Mouse (Mus musculus) large intestine, adult 2 months (tissue): Measurements from ENCODE around the gene Dock2. TPM values are rescaled to one million over a fixed set of nuclear protein-coding genes. Genes with fewer than 3 reads are reported as not detected.

Source experiments
- DNase-seq: peaks from one replicate; pipeline ENCODE4 v3.0.0-alpha.2; 2012; ENCODE audit warnings: low read depth, low spot score
- WGBS: fragments of 180-500 bp; shearing (Covaris S2); methylation state at CpG from one replicate; pipeline ENCODE4 v1.1.7; 2018; 5-methylcytosine and 5-hydroxymethylcytosine counted together
- polyA plus RNA-seq: library from polyadenylated mRNA; depleted of rRNA; stranded (reverse); fragments of >200 nt; gene quantifications from 2 replicates; pipeline ENCODE4 v1.2.3, GENCODE M21; 2012

Gene Dock2
- polyA plus RNA-seq, 1 experiment = 3.0 TPM

DNA sequence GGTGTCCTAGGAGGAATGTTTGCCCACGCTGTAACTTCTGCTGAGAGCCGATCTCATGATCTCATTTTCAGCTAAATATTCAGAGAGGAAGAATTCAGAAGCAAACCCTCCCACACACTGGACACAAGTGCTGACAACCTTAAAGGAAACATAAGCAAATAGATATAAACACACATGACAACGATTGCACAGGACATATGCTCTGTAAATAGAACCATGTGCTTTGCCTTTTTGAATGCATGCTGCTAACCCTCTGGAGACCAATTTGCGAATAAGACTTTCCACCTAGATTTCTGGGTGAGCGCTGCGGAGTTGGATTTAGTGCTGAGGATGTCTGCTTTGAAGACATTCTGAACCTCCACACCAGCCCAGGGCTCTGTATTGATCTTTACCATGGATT is 79.8 kb downstream of the Dock2 start:
- WGBS = 56% methylated on average over 6 of the region's 6 CpGs
- no peak for DNase-seq

DNA sequence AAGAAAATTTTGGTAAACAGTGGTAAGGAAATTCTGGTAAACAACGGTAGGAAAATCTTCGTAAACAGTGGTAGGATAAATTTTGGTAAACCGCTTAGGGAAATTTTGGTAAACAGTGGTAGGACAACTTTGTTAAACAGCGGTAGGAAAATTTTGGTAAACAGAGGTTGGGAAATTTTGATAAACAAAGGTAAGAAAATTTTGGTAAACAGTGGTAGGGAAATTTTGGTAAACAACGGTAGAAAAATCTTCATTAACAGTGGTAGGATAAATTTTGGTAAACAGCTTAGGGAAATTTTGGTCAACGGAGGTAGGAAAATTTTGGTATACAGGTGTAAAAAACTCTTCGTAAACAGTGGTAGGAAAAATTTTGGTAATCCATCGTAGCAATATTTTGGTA is 101.9 kb downstream of the Dock2 start:
- DNase-seq = peak; percentile 43
- 51% methylated on average over 8 of the region's 8 CpGs for WGBS

DNA sequence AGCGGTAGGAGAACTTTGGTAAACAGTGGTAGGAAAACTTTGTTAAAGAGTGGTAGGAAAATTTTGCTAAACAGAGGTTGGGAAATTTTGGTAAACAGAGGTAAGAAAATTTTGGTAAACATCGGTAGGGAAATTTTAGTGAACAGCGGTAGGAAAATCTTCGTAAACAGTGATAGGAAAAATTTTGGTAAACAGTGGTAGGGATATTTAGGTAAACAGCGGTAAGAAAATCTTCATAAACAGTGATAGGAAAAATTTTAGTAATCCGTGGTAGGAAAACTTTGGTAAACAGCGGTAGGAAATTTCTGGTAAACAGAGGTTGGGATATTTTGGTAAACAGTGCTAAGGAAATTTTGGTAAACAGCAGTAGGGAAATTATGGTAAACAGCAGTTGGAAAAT is 239.1 kb downstream of the Dock2 start:
- DNase-seq = peak; percentile 3
- 68% methylated on average over 7 of the region's 7 CpGs for WGBS

DNA sequence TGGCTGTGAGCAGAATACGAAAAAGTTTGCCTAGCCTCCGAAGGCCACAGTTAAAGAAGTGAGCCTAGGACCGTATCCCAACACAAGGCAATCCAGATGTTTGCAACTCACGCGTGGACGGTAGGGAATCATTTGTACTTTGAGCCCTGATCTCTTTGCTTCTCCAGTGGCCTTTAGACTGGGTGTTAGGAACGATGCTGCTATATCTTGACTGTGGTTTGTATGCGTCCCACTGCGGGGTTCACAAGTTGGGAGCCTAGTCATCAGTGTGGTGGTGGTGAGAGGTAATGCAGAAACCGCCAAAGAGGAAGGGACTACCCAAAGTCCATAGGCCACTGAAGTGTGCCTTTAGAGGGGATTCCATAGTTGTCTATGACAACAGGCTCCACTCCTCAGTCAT is 251.6 kb downstream of the Dock2 start:
- 90% methylated on average over 10 of the region's 10 CpGs for WGBS

DNA sequence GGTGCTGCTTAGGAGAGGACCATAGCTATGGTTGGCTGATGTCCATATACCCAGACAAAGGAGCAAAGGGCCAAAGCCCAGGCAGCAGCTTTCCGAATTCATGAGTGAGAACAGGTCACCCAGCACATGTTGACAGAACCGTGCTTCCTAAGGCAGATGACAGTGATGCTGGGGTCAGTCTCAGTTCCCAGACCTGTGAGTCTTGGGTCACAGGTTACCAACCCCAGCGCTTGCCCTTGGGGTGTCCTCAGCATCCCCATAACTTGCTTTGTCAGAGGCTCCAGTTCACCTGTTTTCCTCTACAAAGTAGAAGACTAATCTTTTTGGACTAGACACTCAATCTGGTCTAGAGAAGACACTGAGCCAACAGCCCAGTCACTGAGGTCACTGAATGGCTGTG is 252.7 kb downstream of the Dock2 start:
- DNase-seq = no peak

More for the DNA sequence above, 251.6 kb downstream of the Dock2 start:
- no peak for DNase-seq

DNA sequence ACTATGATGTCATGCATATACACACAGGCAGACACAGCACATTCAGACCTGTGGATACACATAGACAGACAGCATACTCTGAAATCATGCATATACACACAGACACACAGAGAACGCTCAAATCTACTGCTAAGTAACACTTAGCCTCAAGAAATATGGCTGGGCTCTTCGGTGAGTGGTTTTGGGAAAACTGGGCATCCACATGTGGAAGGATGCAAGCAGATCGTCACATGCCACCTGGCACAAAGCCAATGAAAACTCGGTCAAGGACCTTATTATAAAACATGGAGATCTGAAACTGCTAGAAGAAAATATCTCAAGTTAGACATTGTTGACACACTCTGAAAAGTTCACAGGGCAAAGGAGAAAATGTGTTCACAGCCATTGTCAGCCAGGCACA is 255.7 kb downstream of the Dock2 start:
- 75% methylated on average over 4 of the region's 4 CpGs for WGBS
- DNase-seq = no peak

More for the DNA sequence above, 252.7 kb downstream of the Dock2 start:
- 89% methylated on average over 3 of the region's 3 CpGs for WGBS

DNA sequence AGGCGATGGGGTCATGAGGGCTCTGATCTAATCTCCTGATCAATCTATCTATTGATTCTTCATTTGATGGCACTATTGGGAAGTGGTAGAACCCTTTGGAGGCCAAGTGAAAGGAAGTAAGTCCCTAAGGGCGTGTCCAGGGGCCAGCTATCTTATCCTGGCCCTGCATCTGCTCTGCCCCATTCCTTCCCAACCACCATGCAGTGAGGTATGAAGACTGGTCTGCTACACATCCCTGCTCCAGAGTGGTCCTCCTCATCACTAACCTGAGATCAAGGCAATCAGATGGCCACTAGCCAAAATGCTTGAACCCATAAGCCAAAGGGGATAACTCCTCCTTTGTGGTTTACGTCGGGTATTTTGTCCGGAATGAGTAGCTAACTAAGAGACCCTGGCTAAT is 256.5 kb downstream of the Dock2 start:
- 81% methylated on average over 5 of the region's 5 CpGs for WGBS
- no peak for DNase-seq

DNA sequence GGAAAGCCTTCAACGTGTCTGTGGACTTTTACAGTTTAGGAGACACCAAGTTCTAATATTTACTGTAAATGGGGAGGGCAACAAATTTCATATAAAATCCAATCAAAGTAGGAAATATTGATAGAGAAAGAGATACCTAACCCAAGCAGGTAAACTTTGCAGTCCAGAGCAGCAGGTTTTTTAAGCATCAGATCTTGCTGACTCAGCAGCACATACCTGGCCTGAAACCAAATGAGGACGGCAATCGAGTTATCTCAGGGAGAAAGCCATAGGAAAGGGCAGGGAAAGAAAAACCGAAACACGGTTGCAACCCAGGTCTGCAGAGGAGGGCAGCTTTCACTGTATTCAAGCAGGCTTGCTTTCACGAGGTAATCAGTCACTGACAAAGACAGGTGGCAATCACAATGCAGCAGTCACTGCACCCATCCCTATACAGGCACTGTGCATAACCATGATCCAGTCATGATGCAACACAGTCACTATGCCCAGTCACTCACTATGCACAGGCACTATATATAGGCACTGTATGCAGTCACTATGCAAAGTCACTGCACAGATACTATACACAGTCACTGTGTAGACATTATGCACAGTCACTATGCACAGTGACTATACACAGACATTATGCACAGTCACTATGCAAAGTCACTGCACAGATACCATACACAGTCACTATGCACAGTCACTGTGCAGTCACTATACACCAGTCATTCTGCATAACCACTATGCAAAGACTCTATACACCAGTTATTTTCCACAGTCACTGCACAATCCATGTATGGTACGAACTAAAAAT is 258.4 kb downstream of the Dock2 start:
- no peak for DNase-seq
- WGBS = 62% methylated on average over 7 of the region's 7 CpGs

DNA sequence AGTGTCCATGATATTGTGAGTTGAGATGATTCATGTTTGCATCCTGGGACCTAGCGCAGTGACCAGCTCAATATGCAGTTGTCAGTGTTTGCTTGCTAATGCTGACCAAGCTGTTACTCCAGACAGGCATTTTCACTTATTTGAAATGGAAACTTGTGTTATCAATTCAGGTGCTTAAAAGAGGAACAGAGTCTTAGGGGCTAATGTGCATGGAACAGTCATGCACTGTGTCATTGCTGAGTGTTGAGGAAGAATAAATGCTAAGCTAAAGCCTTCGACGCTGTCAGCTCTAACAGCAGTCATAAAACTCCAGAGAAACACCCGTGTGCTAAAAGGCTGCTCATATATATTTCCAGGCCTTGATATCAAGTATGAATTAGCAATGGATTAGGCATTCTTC is 259.1 kb downstream of the Dock2 start:
- DNase-seq = no peak
- 65% methylated on average over 4 of the region's 4 CpGs for WGBS

DNA sequence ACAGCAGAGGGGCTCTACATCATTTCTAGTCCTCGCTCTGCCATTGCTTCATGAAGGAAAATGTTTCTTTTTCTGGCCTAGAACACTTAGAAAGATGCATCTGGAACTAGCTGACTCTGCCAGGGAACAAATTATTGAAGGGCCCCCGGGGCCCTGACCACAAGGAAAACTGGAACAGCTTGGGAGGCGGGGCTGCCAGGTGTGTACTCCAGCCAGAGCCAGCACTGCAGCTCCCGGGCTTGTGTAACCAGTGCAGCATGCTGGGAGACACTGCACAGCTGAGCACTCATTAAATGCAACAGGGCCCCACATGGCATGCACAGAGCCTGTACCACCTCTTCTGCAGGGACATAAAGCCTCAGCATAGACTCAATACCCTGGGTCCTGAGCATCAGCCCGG is 265.1 kb downstream of the Dock2 start:
- no peak for DNase-seq
- 40% methylated on average over 5 of the region's 5 CpGs for WGBS

DNA sequence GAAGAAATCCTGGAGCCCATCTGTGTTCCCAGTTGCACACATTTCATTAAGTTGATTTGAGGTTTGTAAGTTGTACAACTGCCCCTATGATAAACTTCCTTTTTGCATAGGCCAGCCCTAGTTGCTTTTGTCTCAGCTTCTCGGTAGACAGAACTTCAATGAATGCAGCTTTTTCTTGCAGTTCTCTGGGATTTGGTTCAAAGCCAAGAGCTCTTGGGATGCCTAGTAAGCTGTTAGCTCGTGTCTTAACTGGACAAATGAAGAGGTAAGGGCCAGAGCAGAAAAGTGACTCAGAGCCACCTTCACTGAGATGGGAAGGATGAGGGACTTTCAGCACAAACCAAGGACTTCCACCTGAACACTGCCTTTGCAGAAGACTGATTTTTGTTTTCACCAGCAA is 266.7 kb downstream of the Dock2 start:
- WGBS = 35% methylated on average over 2 of the region's 2 CpGs
- no peak for DNase-seq

DNA sequence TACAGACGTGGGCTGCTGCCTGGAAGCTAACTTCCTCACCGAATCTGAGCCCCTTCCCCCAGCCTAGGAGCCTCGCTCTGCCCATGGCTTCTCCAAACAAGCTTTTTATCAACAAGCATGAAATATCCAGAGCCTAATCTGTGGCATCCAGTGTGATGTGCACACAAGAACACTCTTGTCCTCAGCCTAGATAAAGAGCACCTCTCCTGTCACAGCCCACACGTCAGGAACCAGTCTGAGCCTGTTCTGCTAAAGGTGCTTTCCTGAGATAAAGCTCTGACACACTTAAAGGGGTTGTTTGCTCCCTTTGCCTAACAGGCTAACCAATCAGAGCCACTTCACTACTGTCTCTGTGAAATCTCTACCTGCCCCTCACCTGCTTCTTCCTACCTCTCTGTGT is 268.4 kb downstream of the Dock2 start:
- no peak for DNase-seq
- 32% methylated on average over 4 of the region's 4 CpGs for WGBS

DNA sequence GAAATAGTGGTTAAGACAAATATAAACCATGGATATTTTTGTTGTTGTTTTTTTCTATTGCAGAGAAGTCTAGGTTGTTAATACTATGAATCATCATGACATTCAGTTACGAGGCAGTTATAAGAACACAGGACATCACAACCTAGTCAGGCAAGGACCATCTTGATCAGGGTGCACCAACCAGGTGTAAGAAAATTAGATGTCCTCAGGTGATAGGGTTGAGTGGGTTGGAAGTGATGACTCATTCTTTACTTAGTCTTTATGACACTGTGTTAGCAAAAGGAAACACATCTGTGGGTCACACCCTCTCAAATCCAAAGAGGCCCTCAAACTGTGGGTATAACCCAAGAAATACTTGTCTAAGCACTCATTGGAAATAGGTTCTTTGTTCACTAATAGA is 277.3 kb downstream of the Dock2 start:
- WGBS = 60% methylated on average over 1 of the region's 1 CpGs
- no peak for DNase-seq

DNA sequence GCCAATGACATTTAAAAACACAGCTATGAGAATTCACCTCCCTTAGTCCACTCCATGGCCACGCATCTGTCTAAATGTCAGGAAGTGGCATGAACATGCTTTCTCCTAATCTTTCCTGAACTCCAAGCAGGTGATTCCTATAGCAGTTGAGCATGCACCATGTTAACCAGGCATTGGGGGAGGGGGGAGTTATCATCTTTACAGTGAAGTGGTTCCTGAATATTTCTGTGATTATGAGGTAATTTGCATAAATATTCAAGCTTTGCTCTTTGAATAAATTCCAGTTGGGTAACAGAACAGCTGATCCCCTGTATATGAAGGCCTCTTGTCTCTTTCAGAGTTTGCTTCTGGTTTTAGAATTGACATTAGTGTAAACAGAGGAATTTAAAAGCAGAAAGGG is 284.0 kb downstream of the Dock2 start:
- 72% methylated on average over 1 of the region's 1 CpGs for WGBS
- no peak for DNase-seq

DNA sequence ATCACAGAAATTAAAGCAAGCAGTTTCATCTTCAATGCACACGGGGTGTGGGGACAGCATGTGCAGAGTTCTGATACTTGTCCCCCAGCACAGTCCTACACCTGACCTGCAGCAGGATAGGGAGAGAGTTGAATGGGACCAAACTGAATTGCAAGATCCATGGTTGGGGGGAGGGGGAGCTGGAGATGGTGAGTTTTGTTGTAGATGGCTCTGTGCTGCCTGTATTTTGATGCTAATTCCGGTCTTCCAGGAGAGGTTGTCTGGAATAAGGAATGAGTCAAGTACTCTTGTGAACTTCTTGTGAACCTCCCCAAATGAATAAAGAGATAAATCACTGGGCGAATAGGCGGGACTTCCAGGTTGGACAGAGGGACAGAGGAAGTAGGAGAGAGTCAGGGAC is 289.0 kb downstream of the Dock2 start:
- WGBS = 81% methylated on average over 4 of the region's 4 CpGs
- DNase-seq = no peak

DNA sequence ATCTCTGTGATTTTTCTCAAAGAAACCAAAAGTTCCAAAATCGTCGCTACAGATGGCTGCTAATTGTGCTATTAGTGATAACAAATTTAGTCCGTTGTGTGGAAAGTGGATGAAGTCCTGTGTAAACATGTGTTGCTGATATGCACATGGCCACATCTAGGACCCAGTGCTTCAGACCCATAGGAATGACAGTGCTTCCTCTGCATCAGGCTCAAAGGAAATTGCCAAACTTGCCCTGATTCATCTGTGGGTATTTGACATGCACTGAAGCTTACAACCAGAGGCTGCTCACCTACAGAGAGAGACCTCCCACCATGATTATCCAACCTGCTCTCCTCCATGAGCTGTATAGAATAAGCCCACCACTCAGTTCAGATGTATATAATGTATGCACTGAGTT is 290.7 kb downstream of the Dock2 start:
- 95% methylated on average over 3 of the region's 3 CpGs for WGBS
- DNase-seq = no peak

DNA sequence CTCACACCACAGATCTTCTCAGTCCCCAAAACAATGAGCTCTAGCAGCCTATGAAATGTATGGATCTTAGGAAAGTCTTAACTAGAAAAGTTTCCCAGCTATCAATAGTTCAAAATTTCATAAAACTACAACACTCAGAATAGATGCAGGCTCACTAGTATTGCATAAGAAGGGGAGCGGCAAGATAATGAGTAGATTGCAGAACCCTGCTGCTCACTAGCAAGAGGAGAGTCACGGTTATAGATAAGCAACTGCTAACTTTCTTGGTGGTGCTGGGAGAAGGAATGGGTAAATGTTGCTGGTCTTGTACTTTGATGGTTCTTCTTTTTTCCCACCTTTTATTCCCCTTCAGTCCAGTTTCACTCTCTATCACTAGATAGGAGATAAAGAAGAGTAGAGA is 291.5 kb downstream of the Dock2 start:
- no peak for DNase-seq
- WGBS = 82% methylated on average over 2 of the region's 2 CpGs

DNA sequence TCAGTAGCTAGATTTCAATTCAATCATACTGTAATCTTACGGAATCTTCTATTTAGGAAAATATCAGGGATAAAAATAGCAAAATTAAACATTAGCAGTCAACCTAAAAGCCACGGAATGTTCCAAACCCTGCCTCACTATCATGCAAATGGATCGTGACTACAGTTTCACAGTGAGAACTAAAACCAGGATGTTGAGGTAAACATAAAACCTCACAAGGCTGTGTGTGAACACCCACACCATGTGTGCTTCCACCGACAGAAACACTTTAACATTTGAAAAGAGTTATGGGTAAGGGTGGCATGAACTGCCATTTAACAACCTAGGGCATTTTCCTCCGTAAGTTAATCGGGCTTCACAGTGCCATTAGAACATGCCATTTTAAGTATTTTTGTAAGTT is 294.1 kb downstream of the Dock2 start:
- 74% methylated on average over 6 of the region's 6 CpGs for WGBS
- no peak for DNase-seq

DNA sequence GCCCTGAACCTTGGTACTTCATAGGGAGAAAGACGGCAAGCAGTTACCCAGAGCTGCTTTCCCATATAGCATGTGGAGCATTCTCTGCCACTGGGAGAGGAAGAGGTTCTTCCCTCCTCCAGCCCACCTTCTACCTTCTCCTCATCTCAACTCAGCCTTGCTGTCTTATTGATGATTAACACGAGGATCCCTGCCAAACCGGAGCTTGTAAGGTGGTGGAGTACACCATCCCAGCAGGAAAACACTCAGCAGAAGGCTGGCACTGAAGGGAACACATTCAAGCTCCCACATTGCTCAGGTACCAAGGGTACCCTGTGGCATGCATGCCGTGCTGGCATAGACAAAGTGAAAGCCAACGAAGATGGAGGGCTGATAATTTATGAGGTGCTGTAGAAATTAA is 304.4 kb downstream of the Dock2 start:
- WGBS = 62% methylated on average over 5 of the region's 5 CpGs
- no peak for DNase-seq

DNA sequence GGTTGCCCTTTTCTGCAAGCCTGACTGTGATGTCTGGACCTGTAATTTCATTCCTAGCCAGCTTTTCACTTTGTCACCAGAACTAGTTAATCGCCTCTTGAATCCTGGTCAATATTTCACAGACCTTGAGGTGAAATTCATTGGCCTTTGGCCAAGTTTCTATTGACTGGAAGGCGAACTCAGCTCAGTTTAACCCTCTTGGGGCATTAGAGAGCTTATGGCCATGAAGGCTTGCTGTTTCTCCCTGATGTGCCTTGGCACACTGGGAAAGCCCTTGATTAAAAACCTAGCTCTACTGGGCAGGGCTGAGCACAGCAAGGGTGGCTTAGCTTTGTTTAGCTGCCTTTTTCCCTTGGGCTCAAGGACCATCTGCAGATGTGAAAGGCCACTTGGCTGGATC is 313.9 kb downstream of the Dock2 start:
- DNase-seq = no peak
- 53% methylated on average over 2 of the region's 2 CpGs for WGBS

DNA sequence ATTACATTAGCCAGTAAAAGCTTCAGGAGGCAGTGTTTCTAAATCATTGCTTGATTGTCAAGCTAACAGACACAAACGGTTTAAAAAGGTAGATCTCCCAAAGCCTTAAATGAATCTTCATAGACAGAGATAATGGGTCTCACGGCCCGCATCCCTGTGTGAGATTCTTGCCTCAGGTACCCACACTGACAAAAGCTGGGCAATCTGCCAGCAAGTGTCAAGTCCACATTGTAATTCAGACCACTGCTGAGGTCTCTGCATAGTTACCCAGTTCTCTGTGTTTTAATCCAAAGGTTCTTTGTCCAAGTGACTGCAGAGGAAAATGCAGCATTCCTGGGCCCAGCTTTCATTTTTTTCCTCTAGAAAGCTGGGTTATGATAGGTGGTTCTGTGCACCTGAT is 315.1 kb downstream of the Dock2 start:
- DNase-seq = no peak
- WGBS = 72% methylated on average over 3 of the region's 3 CpGs

DNA sequence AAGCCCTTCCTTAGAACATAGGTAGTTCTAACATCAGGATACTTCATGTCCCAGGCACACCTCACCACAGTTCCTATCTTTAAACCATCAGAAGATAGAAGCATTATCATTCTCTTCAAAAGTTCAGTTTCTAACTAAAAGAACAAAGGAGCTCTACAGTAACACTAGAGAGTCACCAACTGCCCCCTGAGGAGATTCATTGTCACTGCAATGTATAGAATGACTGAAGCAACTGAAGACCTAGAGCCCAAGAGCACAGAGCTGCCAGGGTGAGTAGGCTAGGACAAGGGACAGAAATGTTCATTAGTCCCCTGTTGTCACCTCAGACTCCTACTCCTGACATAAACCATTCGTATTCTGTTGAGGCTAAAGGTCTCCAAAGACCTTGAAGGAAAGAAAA is 316.6 kb downstream of the Dock2 start:
- no peak for DNase-seq
- WGBS = 43% methylated on average over 1 of the region's 1 CpGs
